Mouse (Mus musculus): ENCODE measurements around the gene Topors. TPM values are rescaled to one million over a fixed set of nuclear protein-coding genes. Genes with fewer than 3 reads are reported as not detected.

Topors gene
- 10 to 100 TPM; 29.0 to 30.4 (median 29.9) TPM for total RNA-seq (2022)

DNA sequence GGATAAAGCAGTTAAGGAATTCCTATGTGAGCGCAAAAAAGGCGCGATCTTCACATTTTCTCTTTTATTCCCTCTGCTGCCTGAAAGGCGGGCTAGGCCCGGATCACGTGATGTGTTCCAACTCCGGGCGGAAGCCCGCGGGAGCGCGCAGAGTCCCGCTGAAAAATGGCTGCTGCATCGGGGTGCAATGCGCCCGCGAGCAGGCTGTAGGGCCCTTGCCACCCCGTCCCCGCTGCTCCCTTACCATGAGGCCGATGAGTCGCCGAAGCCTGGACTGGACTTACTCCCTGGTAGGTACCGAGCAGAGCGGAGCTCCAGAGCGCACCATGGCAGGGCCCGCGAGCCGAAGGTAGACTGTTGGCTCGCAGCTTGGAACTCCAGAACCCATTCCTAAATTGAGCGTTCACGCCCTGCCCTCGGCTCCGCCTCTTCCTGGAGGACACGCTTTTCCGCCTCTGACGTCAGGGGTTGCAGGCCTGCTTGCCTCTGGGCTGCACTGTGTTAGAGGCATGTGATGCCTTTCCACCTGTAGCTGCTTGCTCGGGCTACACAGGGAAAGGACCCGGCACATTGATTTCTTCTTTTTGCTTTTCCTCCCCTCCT lies at the start of gene Topors, which contains the start of gene Smim27:
Gene Topors, minus strand, starts transcription at position 421 of the 603 bp plus-strand sequence.
Gene Smim27, plus strand, starts transcription at position 150 of the 603 bp plus-strand sequence.
- peak; percentile 96 for DNase-seq

DNA sequence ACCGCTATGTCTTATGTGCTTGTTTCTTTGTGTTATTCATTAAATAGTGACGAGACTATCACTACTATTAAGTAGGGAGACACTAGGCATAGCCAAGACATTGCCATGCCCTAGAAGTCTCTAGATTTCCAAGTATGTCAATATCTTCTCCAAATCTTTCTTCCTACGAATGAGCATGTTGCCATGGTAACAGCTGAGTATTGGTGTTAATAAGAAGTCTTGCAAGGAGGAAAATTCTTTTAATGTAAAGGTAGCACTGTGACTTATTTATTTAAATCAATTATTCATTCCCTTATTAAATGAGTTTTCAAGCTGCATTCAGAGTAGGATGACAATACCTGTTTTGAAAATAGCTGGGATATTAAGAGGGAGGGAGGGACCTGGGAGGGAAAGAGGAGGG lies 47.8 kb upstream of the Topors start:
- no peak for DNase-seq

DNA sequence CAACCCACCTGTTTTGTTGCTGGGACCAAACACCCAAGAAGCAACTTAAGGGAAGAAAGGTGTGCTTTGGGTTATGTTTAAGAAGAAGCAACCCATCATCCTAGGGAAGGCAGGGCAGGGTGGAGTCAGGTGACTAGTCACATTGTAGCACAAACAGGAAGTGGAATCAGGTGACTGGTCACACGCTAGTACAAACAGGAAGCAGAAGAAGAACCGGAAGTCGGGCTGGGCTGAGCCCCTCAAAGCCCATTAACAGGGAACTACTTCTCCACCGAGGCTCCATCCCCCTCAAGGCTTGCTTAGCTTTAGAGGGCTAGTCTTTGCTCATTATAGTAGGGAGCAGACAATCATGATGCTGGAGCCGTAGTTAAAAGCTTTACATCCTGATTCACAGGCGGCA lies 43.4 kb upstream of the Topors start:
- DNase-seq, result no peak

DNA sequence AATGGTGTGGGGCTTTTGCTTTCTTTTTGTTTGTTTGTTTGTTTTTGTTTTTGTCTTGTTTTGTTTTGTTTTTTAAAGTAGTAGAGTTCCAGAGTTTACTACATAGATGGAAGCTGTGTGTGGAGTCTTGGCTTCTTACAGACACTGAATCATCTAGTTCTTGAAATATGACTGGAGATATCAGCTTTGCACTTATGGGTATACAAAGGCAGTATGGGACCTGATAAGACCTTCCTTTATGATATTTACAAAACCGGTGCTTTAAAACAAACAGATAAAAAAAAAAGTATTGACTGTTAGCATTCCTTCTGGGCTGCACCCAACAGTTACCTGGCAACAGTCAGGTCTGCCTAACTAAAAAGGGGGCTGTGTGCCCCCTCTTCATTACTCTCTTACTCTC lies 42.6 kb upstream of the Topors start:
- no peak for DNase-seq

DNA sequence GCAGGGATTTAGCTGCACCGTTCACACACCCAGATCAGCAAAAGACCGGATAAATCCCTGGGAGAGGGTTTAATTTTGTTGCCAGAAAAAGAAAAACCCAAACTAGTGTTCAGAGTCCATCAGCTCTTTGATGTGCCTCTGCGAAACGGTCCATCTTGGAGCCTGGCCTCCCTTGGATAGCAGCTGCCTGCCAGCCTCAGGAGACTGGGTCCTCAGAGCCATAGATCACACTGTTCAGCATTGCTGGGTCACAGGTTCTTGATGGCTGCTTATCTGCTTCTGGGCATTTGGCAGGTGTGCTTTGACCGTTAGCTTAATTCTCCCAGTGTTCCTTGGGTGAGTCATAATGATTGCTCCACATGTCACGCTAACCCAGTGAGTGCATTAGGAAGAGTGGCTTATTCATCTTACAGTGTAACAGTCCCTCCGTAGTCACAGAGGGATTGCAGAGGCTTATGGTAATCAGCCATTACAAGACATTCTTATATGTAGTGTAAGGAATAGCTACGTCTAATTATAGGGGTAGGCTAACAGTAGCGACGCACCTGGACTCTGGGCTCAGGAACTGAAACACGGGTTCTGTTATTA lies 41.2 kb upstream of the Topors start:
- no peak for DNase-seq

DNA sequence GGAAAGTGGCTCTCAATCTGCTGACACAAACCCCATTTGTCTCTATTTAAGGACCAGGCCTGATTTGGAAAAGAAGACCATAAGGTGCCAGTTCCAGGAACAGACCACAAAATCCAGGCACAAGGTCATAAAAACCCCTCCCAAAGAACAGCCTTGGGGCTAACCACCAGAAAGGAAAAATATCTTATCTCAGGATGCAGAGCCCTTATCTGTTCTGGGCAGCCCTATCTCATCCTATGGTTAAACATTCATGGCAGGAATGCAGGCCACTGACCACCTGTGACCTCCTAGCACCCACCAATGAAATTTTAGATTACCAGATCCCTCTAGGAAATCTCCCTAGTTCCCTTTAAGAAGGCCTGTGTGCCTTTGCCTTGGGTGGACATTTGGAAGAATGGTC lies 40.0 kb upstream of the Topors start:
- DNase-seq, result no peak

DNA sequence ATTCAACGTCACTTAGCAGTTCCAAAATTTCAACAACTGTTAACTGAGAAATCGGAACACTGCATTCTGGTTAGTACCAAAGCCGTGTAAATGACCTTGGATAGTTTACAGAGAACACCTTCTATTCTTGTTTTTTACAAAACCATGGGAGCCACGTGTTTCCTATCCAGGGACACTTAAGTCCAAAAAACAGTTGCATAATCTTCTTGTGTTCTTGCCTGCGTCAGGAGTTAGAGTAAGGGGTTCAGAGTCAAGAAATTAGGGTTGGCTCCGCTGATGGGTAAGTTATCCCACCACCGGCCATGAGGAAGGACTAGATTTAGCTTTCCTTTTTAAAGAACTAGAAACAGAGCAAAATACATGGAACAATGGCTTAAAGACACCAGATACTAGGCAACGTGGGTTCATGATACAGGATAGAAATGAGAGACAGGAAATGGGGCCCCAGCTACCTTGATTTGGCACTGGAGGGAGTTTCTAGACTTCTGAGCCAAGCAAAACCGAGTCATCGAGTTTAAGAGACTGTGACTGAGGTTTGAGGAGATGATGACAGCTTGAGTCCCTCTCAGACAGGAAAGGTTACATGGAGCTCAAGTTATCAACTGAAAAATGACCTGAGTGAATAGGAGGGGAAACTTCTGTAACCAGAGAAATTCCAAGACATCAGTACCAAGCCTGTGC lies 32.9 kb upstream of the Topors start:
- no peak for DNase-seq

DNA sequence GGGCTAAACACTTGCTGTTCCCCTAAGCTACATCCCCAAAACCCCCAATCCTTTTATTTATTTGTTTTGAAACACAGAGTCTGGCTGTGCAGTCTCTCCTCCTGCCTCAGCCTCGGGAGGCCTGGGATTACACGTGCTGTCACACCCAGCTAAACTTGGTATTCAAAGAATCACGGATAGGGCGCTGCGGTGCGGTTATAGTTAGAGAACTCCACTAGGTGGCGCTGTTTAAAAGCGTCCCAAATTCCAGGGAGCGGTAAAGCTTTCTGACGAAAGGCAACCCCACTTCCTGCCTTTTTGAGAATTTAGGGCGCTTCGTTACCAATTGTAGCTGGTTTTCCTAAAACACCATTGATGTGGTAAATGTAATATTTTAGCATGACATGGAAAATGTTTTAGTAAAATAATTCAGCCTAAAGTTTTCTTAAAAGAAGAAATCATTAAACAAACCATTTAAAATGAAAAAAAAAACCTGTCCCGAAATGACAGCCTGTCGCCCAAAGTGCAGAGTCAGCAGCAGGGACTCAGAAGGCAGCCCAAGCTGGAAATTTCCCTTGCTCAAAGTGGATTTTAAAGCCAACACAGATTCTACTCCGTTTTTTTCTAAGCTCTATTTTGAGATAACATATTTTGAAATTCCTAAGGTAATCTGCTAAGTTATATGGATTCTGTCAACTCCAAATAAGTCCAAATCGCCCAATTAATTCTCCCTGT lies 31.6 kb upstream of the Topors start:
- peak; percentile 49 for DNase-seq

DNA sequence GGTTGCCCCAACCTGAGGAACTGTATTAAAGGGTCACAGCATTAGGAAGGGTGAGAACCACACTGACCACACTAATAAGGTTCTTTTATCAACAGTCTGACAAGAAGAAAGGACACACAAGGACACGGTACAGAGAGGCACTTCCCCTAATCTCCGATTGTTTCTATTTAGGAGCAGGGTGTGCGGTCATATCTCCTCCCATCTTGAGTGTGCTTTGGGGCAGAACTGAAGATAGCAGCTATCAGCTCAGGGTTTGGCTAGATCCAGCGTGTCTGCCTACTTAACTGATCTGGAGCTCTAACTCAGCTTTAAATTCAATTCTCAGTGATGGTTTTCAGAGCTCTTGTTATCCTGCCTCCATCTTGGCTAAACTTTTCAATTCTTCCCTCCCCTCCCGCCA lies 29.5 kb upstream of the Topors start:
- no peak for DNase-seq

DNA sequence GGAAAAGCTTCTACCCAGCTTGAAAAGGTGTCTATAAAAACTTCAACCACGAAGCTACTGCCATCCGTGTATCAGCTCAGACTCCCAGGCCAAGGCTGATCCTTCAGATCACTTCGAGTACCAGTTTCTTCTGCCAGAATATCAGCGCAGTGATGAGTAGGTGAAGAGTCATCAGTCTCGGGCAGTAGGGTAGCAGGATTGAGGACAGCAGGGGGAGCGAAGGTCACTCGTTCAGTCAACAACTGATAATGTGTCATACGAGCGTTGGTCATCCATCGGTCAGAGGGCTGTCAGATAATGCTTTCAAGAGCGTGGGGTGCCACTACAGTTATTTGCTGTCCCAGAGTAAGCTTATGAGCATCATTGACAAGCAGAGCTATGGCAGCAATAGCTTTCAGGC lies 21.9 kb upstream of the Topors start:
- peak; percentile 42 for DNase-seq

DNA sequence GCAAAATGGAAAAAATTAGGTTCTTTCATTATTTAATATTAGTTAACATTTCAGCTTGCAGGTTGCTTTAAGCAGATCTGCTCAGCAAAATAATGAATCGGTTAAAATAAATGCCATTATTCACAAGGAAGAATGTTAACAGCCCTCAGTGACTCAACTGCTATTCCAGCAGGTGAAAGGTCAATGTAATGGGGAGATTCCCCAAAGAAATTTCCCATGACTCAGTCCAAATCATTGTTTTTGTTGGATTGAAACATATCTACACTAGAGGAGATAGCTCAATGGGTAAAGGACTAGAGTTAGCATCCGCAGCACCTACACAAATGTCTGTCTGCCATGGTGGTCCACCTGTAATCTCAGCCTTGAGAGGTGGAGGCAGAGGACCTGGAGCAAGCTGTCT lies 19.4 kb upstream of the Topors start:
- DNase-seq, result no peak

DNA sequence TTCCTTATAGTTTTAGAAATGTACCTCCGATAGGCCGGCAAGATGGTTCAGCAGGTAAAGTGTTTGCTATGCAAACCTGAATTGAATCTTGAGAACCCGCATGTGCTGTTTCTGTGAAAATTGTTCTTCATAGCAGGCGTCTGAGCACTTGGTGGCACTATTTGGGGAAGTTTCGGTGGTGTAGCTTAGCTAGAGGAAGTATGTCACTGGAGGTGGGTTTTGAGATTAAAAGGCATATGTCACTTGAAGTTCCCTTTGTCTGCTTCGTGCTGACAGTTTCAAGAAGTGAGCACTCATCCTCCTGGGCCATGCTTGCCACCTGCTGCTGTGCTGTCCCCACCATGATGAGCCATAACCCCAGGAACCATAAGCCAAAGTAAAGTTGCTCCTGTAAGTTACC lies 17.8 kb upstream of the Topors start:
- DNase-seq, result no peak

DNA sequence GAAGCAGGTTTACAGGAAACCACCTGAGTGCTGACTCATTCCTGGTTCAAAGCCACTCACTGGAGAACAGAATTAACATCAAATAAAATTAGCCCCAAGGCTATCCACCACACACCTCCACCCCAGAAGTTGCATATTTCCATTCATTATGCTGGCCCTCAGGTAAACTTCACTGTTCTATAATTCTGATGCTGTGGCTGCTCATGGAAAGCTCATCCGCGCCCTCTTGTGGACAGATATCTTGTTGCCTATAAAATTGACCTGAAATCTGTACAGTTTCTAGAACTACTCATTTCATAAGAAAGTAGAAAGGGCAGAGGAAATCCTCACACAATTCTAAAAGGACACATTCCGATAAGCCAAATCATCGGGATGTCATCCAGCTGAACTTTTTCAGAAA lies 15.9 kb upstream of the Topors start:
- DNase-seq, result peak; percentile 37

DNA sequence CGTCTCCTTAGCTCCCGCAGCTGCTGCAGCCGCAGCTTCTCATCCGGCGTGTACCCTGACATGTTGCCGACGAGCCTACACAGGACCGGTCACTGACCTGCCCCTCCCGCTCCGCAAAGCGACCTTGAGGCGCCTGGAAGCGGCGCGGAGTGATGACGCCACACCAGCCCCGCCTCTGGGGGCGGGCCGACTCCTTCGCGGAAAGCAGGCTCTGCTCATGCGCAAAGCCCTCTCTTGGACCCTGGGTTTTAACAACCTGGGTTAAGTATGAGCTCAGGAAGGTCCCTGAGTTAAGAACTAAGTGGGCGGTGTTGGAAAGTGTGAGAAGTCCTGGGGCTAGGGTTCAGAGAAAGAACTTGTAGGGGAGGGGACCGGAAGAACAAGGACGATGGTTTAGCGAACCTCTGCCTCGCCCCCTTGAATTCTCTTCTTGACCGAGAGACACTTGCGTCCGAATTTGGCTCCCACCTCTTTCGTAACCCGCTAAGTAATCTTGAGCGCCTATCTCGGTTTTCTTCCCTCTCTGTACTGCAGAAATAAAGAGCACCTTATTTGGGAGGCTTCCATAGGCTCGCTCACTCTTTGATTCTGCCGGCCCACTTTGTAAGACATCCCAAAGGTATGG lies 9.7 kb upstream of the Topors start, which contains the start of gene Ndufb6:
Gene Ndufb6, minus strand, starts transcription at position 146 of the 625 bp plus-strand sequence.
- DNase-seq, result peak; percentile 89

DNA sequence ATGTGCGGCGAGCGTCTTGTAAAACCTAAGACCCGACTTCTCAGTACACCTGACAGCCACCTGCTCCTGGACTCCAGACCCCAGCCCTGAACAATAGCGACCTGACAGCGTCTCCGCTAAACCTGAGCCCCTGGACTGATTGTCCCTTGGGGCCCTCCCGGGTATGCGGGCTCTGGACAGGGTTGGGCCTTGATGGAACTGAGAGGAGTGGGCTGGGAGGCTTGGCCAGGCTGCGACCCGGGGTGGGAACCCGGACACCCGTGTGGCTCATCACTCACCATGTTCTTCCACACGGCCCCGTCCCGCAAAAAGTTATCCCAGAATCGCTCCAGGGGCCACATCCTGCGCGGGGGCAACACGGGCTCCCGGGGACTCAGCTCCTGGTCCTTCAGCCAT lies 9.2 kb upstream of the Topors start:
- no peak for DNase-seq

DNA sequence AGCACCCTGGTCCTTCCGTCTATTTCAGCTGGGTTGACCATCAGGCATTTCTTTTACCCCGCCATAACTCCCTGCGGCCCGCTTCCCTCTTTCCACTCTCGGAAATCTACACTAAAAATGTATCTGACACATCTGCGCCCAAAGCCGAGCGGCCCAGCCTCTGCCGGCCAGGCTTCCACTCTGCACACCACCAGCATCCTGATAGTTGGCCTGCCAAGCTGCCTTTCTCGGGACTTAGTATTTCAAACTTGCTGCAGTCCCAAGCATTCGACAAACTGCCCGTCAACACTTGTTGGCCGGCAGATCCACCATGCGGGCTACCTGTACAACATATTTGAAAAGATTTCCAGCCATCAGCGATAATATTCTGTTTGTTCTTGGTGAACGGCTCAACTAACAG lies 815 bp downstream of the Topors start:
- no peak for DNase-seq

DNA sequence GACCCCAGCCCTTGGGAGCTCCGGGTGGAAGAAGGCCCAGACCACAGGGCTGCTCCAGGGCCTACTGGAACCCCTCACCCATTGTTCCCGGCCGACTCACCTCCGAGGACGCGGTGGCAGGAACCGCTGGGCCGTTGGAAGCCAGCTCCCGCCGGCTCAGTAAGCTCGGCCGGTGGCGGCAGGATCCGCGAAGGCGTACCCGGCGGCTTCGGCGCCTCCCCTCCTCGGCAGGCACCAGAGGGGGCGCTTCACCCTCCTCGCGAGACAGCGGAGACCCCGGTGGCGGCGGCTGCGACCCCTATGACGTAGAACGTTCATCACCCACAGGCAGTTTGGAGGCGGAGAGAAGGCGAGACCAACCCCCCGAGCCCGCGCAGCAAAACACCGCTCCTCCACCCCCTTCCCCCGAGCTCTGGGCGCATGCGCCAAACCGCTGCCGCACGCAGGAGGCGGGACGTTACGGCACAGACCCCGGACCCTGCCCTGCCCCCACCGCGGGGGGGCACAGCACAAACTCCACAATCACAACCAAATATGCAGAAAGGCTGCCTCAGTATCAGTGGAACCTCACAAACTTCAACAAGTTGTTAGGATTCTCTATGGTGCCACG lies 1.3 kb downstream of the Topors start:
- peak; percentile 89 for DNase-seq

DNA sequence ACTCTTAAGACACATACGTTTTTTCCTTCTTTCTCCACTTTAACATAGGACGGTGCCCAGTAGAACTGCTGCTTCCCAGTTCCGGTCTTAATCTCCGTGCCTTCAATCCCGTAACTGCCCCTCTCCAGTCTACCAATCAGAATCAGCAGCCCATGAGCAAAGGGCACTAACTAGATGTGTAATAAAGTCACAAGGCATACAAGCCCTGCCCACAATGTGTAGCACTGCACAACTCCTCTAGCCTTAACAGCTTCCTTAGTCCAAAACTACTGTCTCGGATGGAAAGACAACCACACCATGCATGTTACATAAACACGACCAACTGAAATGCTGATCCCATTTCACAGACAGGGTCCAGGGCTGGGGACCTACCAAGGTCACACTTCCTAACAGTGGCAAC lies 2.0 kb downstream of the Topors start:
- DNase-seq, result peak; percentile 21

DNA sequence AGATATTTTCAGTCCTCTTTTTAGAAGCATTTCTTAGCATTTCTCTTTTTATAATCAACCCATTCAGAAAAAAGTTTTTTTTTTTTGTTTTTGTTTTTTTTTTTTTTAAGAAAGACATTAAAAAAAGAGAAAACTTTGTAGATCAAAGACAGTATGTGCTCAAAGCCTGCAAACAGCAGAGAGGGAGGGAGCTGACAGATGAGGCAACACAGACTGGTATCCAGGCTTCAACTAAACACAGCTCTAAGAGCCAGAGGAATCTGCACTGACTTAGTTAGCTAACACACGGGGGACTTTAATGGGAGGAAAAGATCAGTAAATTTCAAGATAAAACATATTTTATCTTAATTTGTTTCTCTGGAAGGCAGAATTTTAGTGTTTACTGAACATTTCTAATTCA lies 5.3 kb downstream of the Topors start:
- no peak for DNase-seq

DNA sequence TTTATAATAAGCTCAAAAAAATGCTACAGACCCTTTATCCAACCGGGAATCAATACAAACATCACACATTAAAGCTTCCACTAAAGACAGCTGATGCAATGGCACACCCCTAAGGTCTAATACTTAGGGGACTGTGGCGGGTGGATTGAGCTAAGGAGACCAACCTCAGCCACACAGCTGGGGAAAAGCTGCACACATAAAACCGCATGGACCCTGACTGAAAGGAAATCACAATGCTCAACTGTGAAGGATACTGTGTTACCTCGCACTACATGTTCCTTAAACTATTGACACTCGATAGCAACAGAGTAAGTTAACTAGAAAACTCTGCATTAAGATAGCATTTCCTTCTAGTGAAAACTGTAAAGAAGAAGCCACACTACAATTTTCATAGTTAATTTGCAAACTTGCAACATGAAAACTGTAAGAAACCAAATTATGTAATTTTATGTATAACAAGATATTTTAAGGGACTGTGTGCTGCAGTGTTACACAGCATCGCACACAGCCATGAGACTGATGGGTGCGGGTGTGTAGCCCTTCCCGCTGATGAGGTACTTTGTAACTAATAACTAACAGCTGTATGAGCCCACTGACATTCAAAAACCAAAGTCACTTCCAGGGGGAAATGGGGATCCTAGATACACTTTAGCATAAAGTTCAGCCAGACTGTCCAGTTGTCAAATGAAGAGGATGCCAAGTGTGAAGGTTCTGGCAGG lies 15.1 kb downstream of the Topors start:
- no peak for DNase-seq

DNA sequence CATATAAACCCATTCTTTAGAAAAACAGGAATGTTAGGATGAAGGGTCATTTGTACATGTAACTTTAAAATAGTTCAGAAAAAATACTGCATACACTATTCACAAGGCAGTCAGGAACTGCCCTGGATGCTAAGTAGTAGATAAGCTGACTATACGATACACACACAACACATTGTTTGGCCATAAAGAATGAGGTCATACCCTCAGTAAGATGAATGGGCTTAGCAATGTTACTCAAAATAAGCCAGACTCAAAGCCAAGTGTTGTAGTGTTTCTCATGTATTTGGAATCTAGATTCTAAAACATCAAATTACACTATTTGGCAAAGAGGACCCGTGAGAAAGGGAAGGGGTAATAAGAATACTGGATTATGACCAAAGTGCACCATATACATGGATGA lies 15.9 kb downstream of the Topors start:
- no peak for DNase-seq

DNA sequence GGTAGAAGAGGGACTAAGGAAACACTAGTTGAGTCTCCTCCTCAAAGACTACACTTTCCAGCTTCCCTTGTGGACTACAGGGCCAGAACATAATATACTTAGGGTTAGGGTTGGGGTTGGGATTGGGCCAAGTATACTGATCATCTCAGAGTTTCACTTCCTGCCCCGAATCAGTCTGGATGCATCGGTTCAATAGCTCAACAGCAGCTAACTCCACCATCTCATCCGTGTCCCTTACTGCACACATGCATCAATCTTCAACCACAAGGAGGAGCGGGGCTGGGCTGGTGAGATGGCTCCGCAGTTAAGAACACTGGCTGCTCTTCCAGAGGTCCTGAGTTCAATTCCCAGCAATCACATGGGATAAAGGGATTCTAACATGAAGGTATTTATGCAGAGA lies 18.7 kb downstream of the Topors start:
- DNase-seq, result no peak
